Mouse (Mus musculus) lung, embryonic 14.5 days (tissue): ENCODE results near the gene Vps13a. TPM values are rescaled to one million over a fixed set of nuclear protein-coding genes. Genes with fewer than 3 reads are reported as not detected.
"Not testable (repeated sequence)": the region's sequence is repeated elsewhere in the genome, so short reads cannot be mapped to it uniquely, and the experiment has no call there.

Experiments used
- ATAC-seq: fragments of 200-750 bp; cut with Nextera tagmentation; 2 replicates; pipeline ENCODE4 v1.8.0; 2017; ENCODE audit warnings: mild to moderate bottlenecking, moderate TSS enrichment, moderate library complexity; ENCODE audit not compliant: insufficient read depth
- DNase-seq: peaks from one replicate; pipeline ENCODE4 v3.0.0-alpha.2; 2015
- H3K27ac ChIP-seq: fragments of 300-500 bp; sonication (generic); 2 replicates; pipeline ENCODE4 v1.5.1; 2014; ENCODE audit warnings: low read depth, mild to moderate bottlenecking, moderate library complexity
- H3K27me3 ChIP-seq: fragments of 300-500 bp; sonication (generic); 2 replicates; pipeline ENCODE4 v1.6.1; 2014; ENCODE audit warnings: low read length, control low read depth; ENCODE audit not compliant: insufficient read depth
- H3K36me3 ChIP-seq: fragments of 300-500 bp; sonication (generic); 2 replicates; pipeline ENCODE4 v1.6.1; 2014; ENCODE audit warnings: control low read depth; ENCODE audit not compliant: insufficient read depth
- H3K4me1 ChIP-seq: fragments of 300-500 bp; sonication (generic); 2 replicates; pipeline ENCODE4 v1.6.1; 2014; ENCODE audit warnings: antibody characterized with exemption, control low read depth; ENCODE audit not compliant: insufficient read depth
- H3K4me2 ChIP-seq: fragments of 300-500 bp; sonication (generic); 2 replicates; pipeline ENCODE4 v1.6.1; 2014; ENCODE audit warnings: mild to moderate bottlenecking
- H3K4me3 ChIP-seq: fragments of 300-500 bp; sonication (generic); 2 replicates; pipeline ENCODE4 v1.5.1; 2014; ENCODE audit warnings: low read depth, low read length
- H3K9ac ChIP-seq: fragments of 300-500 bp; sonication (generic); 2 replicates; pipeline ENCODE4 v1.6.1; 2014
- H3K9me3 ChIP-seq: fragments of 300-500 bp; sonication (generic); 2 replicates; pipeline ENCODE4 v1.6.1; 2016; ENCODE audit warnings: low read depth, low read length, control low read depth
- CTCF ChIP-seq: IDR thresholded peaks from 2 replicates; pipeline ENCODE4 v1.5.1; 2016; ENCODE audit warnings: antibody characterized with exemption, low read depth
- WGBS: fragments of 180-500 bp; shearing (Covaris S2); extraction: QIAGEN DNeasy Blood & Tissue Kit; methylation state at CpG from one replicate; pipeline ENCODE4 v1.1.7; 2014; 5-methylcytosine and 5-hydroxymethylcytosine counted together
- polyA plus RNA-seq: library from polyadenylated mRNA; unstranded; fragments of >200 nt; fragmentation: Nextera tagmentation; extraction: Ambion mirVana; gene quantifications from 2 replicates; pipeline ENCODE4 v1.2.1, GENCODE M21; 2014

Gene Vps13a
- polyA plus RNA-seq, 1 experiment from 2014 or later, result 12.0 TPM

DNA sequence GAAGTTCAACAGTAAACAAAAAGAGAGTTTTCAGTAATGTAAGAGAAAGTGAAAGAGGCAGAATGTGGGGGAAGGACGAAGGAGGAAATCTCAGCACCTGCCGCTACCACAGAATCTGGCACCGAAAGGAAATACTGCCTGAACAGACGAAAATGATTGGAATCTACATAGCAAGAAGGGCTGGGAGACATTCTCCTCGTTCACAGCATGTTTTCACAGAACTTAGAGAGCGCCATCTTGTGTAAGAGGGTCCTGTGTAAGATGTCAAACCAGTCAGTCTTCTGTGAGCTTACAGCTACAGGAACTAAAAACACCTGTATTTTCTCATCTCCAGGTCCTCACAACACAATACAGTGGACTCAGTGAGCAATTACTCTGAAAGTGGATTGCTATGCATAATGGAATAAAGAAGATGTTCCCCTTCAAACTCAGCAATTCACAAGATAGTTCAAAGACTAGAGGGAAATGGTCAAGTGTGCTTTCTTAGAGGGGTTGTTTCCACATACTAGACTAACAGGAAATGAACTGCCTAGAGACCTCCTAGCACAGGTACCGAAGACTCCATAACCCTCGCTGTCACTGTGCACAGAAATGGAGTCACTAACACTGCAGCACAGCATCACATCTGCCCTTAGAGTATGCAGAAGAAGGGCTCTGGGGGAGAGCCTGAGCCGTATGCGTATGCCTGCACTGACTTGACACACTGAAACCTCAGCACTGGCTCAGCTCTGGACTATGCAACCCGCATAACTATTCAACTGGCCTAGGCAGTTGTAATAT lies 7.3 kb downstream of the Vps13a start:
- Histone ChIP-seq H3K4me3 (no peak overlapping the region), H3K36me3 (no peaks in the 10 kb centered on the region), H3K4me2 (peak overlapping the region; percentile 35), H3K9ac (no peak overlapping the region), H3K4me1 (no peaks in the 10 kb centered on the region; the same call in 1 of the 2 replicates), H3K27me3 (no peaks in the 10 kb centered on the region), H3K27ac (no peak overlapping the region), H3K9me3 (no peaks in the 10 kb centered on the region)
- DNase-seq (peak; percentile 44), ATAC-seq (no peak)
- no peak for TF ChIP-seq CTCF
- 54% methylated on average over 11 of the region's 11 CpGs for WGBS

DNA sequence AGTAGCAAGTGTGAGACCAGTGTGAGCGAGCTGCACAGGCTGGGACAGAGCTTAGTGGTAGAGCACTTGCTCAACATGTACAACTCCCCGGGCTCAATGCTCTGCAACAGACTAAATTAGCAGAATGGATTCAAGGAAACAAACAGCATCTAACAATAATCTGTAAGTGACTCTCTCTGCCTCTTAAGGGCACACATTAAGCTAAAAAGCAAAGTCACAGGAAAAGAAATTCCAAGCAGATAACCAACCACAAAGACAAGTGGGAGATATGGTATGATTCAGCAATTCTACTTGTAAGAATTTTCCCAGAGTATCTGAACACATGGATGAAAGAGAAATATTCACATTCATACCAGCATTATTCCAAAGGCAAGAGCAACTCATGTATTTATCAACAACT lies 13.3 kb downstream of the Vps13a start:
- no peak for DNase-seq
- Histone ChIP-seq H3K4me3 (no peak overlapping the region), H3K36me3 (no peaks in the 10 kb centered on the region), H3K27ac (no peak overlapping the region), H3K4me1 (no peaks in the 10 kb centered on the region), H3K9me3 (no peaks in the 10 kb centered on the region), H3K4me2 (no peak overlapping the region), H3K27me3 (no peaks in the 10 kb centered on the region), H3K9ac (no peak overlapping the region)
- ATAC-seq, result no peak
- 75% methylated on average over 2 of the region's 2 CpGs for WGBS
- no peak for TF ChIP-seq CTCF

DNA sequence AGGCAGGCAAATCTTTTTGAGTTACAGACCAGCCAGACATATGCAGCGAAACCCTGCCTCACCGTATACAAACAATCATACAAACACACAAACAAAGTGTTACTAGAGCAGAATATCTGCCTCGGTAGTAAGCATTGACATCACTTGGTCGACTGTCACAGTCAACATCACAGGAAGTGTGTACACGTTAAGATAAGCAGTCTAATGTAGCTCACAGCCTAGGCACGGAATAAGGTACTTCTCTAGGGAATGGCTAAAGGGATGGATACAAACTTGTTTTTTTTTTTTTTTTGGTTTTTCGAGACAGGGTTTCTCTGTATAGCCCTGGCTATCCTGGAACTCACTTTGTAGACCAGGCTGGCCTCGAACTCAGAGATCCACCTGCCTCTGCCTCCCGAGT lies 23.3 kb downstream of the Vps13a start:
- not testable (repeated sequence) for H3K27me3 ChIP-seq, H3K36me3 ChIP-seq, H3K4me1 ChIP-seq, H3K9ac ChIP-seq, DNase-seq, H3K4me2 ChIP-seq, ATAC-seq, H3K9me3 ChIP-seq, H3K4me3 ChIP-seq, H3K27ac ChIP-seq
- 82% methylated on average over 8 of the region's 9 CpGs for WGBS

DNA sequence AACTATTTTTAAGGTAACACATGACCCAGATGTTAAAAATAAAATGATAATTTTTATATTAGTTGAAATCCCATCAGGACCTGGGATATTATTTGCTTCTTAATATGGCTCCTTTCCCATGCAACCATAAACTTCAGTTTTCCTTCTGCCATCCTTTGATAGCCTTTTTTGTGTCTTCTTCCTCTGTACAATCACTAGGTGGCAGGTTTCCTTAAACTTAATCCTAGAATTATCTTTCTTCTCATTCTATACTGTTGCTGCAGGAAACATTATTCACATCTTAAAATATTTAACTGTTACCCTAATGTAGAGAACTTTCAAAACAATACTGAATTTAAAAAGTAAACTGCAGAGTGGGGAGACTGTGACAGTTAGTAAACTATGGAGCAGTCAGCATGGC lies 24.9 kb downstream of the Vps13a start:
- H3K4me2 ChIP-seq, result no peak overlapping the region
- no peaks in the 10 kb centered on the region for H3K36me3 ChIP-seq
- TF ChIP-seq CTCF, result 0 out of 2 replicates have a peak, but pooled peaks have one; percentile 14
- no peaks in the 10 kb centered on the region for H3K27me3 ChIP-seq
- DNase-seq (peak; percentile 12), ATAC-seq (no peak)
- no peak overlapping the region for H3K9ac ChIP-seq
- H3K9me3 ChIP-seq, result no peaks in the 10 kb centered on the region
- no peak overlapping the region for H3K4me3 ChIP-seq
- no peaks in the 10 kb centered on the region for H3K4me1 ChIP-seq
- no peak overlapping the region for H3K27ac ChIP-seq

DNA sequence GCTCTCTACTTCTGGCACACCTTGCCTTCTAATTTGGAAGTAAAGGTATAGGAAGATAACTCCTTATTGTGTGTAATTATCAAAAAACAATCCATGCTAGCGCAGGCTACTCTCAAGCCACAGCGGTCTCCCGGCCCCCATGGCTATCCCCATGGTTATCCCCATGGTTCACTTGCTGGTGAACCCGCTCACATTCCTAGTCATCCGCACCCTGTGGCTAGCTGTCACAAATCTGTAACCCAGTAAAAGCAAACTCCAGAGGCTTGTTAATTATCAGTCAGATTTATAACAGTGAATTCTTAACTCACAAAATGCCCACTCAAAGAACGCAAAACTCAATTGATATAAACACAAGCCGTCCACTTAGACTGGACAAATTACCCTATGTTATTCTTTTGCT lies 25.5 kb downstream of the Vps13a start:
- Histone ChIP-seq H3K4me2 (no peak overlapping the region), H3K4me3 (no peak overlapping the region), H3K27ac (no peak overlapping the region), H3K36me3 (no peaks in the 10 kb centered on the region), H3K9ac (no peak overlapping the region), H3K4me1 (no peaks in the 10 kb centered on the region), H3K9me3 (no peaks in the 10 kb centered on the region), H3K27me3 (no peaks in the 10 kb centered on the region)
- no peak for DNase-seq
- WGBS, result 88% methylated on average over 7 of the region's 7 CpGs
- no peak for TF ChIP-seq CTCF
- no peak for ATAC-seq

DNA sequence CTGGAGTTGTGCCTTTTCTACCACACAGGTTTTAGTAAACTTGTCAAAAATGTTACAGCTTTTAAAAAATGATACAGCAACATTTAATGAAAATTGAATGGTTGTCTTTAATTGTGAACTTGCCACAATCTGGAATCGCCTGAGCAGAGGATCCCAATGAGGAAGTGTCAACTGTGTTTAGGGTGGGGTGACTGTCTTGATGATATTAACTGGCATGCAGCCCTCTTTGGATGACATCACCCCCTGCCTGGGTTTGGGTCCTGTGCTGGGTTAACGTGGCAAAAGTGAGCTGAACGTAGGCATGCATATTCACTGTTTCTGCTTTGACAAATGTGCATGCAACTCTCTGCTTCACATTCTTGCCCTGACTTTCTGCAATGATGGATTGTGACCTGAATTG lies 27.6 kb downstream of the Vps13a start:
- TF ChIP-seq CTCF, result no peak
- ATAC-seq, result no peak
- 75% methylated on average over 3 of the region's 3 CpGs for WGBS

DNA sequence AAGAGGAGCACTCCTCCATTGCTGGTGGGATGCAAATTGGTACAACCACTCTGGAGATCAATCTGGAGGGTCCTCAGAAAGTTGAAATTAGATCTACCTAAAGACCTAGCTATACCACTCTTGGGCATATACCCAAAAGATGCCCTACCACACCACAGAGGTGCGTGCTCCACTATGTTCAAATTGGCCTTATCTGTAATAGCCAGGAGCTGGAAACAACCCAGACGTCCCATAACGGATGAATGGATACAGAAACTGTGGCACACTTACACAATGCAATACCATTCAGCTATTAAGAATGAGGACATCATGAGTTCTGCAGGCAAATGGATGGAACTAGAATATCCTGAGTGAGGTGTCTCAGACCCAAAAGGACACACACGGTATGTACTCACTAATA lies 43.9 kb downstream of the Vps13a start:
- TF ChIP-seq CTCF, result no peak
- WGBS, result 87% methylated on average over 4 of the region's 4 CpGs
- H3K27me3 ChIP-seq, result no peaks in the 10 kb centered on the region
- no peak overlapping the region for H3K4me2 ChIP-seq
- H3K36me3 ChIP-seq, result no peaks in the 10 kb centered on the region
- H3K4me1 ChIP-seq, result no peaks in the 10 kb centered on the region
- DNase-seq (no peak), ATAC-seq (no peak)
- no peak overlapping the region for H3K9ac ChIP-seq
- H3K27ac ChIP-seq, result no peak overlapping the region
- H3K9me3 ChIP-seq, result no peaks in the 10 kb centered on the region
- H3K4me3 ChIP-seq, result no peak overlapping the region

More for the DNA sequence above, 27.6 kb downstream of the Vps13a start:
- no peak for DNase-seq
- Histone ChIP-seq H3K4me2 (no peak overlapping the region), H3K9me3 (no peaks in the 10 kb centered on the region), H3K27ac (no peak overlapping the region), H3K4me3 (no peak overlapping the region), H3K36me3 (no peaks in the 10 kb centered on the region), H3K9ac (no peak overlapping the region), H3K27me3 (no peaks in the 10 kb centered on the region), H3K4me1 (no peaks in the 10 kb centered on the region)
